Mouse (Mus musculus) heart, embryonic 16.5 days (tissue): Measurements from ENCODE around the gene Efnb3. TPM values are rescaled to one million over a fixed set of nuclear protein-coding genes. Genes with fewer than 3 reads are reported as not detected.
"Not testable (repeated sequence)": the region's sequence is repeated elsewhere in the genome, so short reads cannot be mapped to it uniquely, and the experiment has no call there.

Experiments
- ATAC-seq: fragments of 200-750 bp; cut with Nextera tagmentation; replicated peaks from 2 replicates; pipeline ENCODE4 v1.8.0; 2017; ENCODE audit warnings: moderate number of reproducible peaks; ENCODE audit not compliant: insufficient read depth, low FRiP score; ENCODE audit errors: extremely low read depth
- H3K27ac ChIP-seq: fragments of 300-500 bp; sonication (generic); 2 replicates; pipeline ENCODE4 v1.5.1; 2014; ENCODE audit warnings: mild to moderate bottlenecking, low read length, control low read depth, moderate library complexity
- H3K27me3 ChIP-seq: fragments of 300-500 bp; sonication (generic); 2 replicates; pipeline ENCODE4 v1.6.1; 2014; ENCODE audit warnings: low read length, mixed read lengths; ENCODE audit not compliant: control insufficient read depth, insufficient read depth
- H3K36me3 ChIP-seq: fragments of 300-500 bp; sonication (generic); 2 replicates; pipeline ENCODE4 v1.6.1; 2014; ENCODE audit not compliant: control insufficient read depth, insufficient read depth
- H3K4me1 ChIP-seq: fragments of 300-500 bp; sonication (generic); 2 replicates; pipeline ENCODE4 v1.6.1; 2014; ENCODE audit warnings: low read length, mixed read lengths; ENCODE audit not compliant: control insufficient read depth, insufficient read depth
- H3K4me2 ChIP-seq: fragments of 300-500 bp; sonication (generic); 2 replicates; pipeline ENCODE4 v1.6.1; 2014; ENCODE audit warnings: low read depth, mild to moderate bottlenecking, control low read depth, low read length
- H3K4me3 ChIP-seq: fragments of 300-500 bp; sonication (generic); 2 replicates; pipeline ENCODE4 v1.5.1; 2014; ENCODE audit warnings: mild to moderate bottlenecking, control low read depth, low read length
- H3K9ac ChIP-seq: fragments of 300-500 bp; sonication (generic); 2 replicates; pipeline ENCODE4 v1.6.1; 2014; ENCODE audit warnings: low read length, control low read depth
- H3K9me3 ChIP-seq: fragments of 300-500 bp; sonication (generic); replicated peaks from 2 replicates; pipeline ENCODE4 v1.6.1; 2016; ENCODE audit warnings: low read length; ENCODE audit not compliant: control insufficient read depth
- WGBS: fragments of 180-500 bp; shearing (Covaris S2); extraction: QIAGEN DNeasy Blood & Tissue Kit; methylation state at CpG from one replicate; pipeline ENCODE4 v1.1.7; 2014; 5-methylcytosine and 5-hydroxymethylcytosine counted together
- polyA plus RNA-seq: library from polyadenylated mRNA; unstranded; fragments of >200 nt; fragmentation: Nextera tagmentation; extraction: Ambion mirVana; gene quantifications from 2 replicates; pipeline ENCODE4 v1.2.1, GENCODE M21; 2015

The Efnb3 gene
- polyA plus RNA-seq, 1 experiment from 2014 or later = 49.9 TPM

DNA sequence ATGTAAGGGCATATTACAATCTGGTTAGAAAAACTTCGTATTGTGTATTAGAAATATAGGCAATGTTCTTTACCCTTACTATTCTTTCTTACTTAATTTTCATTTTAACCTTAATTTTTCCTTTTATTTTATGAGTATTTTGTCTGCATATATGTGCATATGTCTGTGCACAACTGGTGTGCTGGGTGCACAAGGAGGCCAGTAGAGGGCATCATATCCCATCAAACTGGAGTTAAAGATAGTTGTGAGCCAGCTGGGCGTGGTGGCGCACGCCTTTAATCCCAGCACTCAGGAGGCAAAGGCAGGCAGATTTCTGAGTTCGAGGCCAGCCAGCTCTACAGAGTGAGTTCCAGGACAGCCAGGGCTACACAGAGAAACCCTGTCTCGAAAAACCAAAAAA lies 29.2 kb downstream of the Efnb3 start:
- not testable (repeated sequence) for ATAC-seq

GRCm38 (mm10) chr11:69530281-69530680 lies 29.7 kb downstream of the Efnb3 start:
- H3K9me3 ChIP-seq, H3K4me1 ChIP-seq, ATAC-seq, H3K9ac ChIP-seq, H3K4me3 ChIP-seq, H3K27me3 ChIP-seq, H3K36me3 ChIP-seq, H3K27ac ChIP-seq, H3K4me2 ChIP-seq: not testable (repeated sequence)
- 92% methylated on average over 3 of the region's 3 CpGs for WGBS

More for the DNA sequence above, 29.2 kb downstream of the Efnb3 start:
- WGBS = 89% methylated on average over 6 of the region's 6 CpGs
- not testable (repeated sequence) for H3K27ac ChIP-seq, H3K36me3 ChIP-seq, H3K4me3 ChIP-seq, H3K27me3 ChIP-seq, H3K9ac ChIP-seq, H3K9me3 ChIP-seq, H3K4me1 ChIP-seq, H3K4me2 ChIP-seq

DNA sequence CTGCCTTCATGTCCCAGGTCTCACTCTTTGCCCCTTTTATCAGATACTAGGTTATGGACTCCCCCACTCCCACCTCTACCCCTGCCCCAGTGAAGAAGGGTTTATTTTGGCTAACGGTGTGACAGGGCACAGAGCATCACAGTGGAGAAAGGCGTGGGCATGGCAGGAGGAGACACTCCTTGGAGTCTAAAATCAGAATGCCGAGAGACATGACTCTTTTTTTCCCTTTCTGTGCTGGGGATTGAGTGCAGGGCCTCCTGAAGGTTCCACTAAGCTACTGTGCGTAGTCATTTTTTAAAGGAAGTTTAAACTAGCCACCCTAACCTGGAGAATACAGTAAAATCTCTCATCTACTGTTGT lies 32.0 kb downstream of the Efnb3 start:
- 87% methylated on average over 4 of the region's 4 CpGs for WGBS

DNA sequence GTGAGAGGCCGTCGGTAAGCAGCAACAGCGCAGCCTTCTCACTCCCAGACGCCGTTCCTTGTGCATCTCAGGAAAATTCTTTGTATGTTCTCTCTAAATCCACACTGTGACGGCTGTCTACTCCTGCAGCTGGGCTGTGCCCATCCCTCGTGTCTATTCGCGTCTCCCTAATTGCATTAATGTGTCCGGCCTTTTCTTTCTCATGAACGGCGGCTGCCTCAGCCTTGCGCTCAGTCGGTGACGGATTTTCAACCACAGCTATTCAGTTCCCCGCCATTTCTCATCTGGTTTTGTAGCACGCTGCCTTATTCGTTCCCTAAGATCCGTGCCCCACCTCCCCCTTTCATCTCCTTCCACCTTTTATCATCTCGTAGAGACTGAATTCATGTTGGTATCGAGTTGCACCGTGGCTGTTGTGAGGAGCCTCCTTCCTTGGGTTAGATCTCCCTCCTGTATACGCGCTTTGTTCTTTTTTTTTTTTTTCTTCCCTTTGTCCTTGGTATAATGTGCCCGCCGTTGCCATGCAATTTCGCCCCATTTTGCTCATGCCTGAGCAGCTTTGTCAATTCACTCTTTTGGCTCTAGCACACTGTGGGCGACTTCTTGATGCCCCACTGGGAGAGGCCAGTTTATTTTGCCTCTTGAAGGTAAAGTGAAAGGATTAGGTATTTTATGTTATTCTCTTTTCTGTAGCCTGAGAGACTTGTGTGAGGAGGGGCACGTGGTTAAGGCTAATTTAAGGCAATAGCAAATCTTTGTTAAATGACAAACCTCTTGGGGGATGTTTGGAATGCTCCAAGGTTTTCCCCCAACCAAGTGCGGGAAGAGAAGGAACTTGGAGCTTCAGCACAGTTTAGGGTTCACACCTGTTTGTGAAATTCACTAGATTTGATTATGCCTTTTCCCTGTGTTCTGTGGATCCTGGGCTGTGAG lies 32.6 kb downstream of the Efnb3 start:
- no peaks in the 10 kb centered on the region for H3K9me3 ChIP-seq
- no peaks in the 10 kb centered on the region for H3K4me1 ChIP-seq
- peak overlapping the region; percentile 36 for H3K4me3 ChIP-seq
- ATAC-seq = no peak
- no peaks in the 10 kb centered on the region for H3K27me3 ChIP-seq
- WGBS = 18% methylated on average over 30 of the region's 30 CpGs
- peak overlapping the region; percentile 68 for H3K4me2 ChIP-seq
- no peaks in the 10 kb centered on the region for H3K36me3 ChIP-seq
- H3K9ac ChIP-seq = peak overlapping the region; percentile 62
- H3K27ac ChIP-seq = no peak overlapping the region

More for the DNA sequence above, 32.0 kb downstream of the Efnb3 start:
- H3K4me3 ChIP-seq = no peak overlapping the region
- H3K27me3 ChIP-seq = no peaks in the 10 kb centered on the region
- H3K4me2 ChIP-seq = no peak overlapping the region
- H3K4me1 ChIP-seq = no peaks in the 10 kb centered on the region
- no peak overlapping the region for H3K9ac ChIP-seq
- no peaks in the 10 kb centered on the region for H3K9me3 ChIP-seq
- no peaks in the 10 kb centered on the region for H3K36me3 ChIP-seq
- ATAC-seq = no peak
- no peak overlapping the region for H3K27ac ChIP-seq

- H3K27ac ChIP-seq = no peak overlapping the region
- no peaks in the 10 kb centered on the region for H3K9me3 ChIP-seq
- H3K4me3 ChIP-seq = no peak overlapping the region
- WGBS = 60% methylated on average over 4 of the region's 4 CpGs
- H3K27me3 ChIP-seq = no peaks in the 10 kb centered on the region
- H3K36me3 ChIP-seq = no peaks in the 10 kb centered on the region
- peak overlapping the region; percentile 68 for H3K4me2 ChIP-seq
- no peaks in the 10 kb centered on the region for H3K4me1 ChIP-seq
- no peak for ATAC-seq
- peak overlapping the region; percentile 62 for H3K9ac ChIP-seq
Measured at GRCm38 (mm10) chr11:69526631-69527030, 33.4 kb downstream of the Efnb3 start.

DNA sequence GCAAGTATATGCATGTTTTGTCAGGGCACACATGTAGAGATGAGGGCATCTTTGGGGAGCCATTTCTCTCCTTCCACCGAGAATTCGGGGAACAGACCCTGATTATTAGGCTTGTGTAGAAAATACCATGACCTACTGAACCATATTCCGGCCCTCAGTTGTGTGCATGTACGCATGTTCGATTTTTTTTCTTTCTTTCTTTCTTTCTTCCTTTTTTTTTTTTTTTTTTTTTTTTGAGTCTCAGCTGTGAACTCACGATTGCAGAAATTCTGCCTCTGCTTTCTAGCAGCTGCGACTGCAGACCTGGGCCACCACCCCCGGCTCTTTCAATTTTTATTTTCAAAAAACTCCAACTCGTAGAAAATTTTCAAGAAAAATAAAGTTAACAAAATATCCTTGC lies 34.3 kb downstream of the Efnb3 start:
- no peaks in the 10 kb centered on the region for H3K4me1 ChIP-seq
- H3K9ac ChIP-seq = no peak overlapping the region
- no peak overlapping the region for H3K4me2 ChIP-seq
- no peaks in the 10 kb centered on the region for H3K36me3 ChIP-seq
- no peaks in the 10 kb centered on the region for H3K9me3 ChIP-seq
- H3K27me3 ChIP-seq = no peaks in the 10 kb centered on the region
- no peak for ATAC-seq
- H3K27ac ChIP-seq = no peak overlapping the region
- no peak overlapping the region for H3K4me3 ChIP-seq
- 87% methylated on average over 9 of the region's 9 CpGs for WGBS

DNA sequence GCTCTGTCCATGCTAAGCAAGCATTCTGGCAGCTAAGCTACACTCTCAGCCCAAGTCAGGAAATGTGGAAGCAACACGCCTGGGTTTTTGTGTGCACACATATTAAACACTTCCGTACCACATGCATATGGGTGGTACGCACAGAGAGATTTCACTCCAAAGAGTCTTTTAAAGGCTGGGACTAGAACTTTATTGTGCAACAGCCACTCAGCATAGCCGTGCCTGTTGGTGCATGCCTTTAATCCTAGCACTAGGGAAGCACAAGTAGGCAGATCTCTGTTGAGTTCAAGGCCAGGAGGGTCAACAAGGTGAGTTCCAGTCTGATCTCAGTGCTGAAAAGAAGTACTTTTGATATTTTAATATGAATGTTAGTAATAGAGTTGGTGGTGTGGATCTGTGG lies 36.4 kb downstream of the Efnb3 start:
- ATAC-seq = no peak
- no peak overlapping the region for H3K4me3 ChIP-seq
- no peaks in the 10 kb centered on the region for H3K27me3 ChIP-seq
- no peaks in the 10 kb centered on the region for H3K36me3 ChIP-seq
- H3K9me3 ChIP-seq = no peaks in the 10 kb centered on the region
- 85% methylated on average over 4 of the region's 4 CpGs for WGBS
- H3K9ac ChIP-seq = no peak overlapping the region
- H3K4me2 ChIP-seq = no peak overlapping the region
- peaks cover 5% of the 10 kb centered on the region for H3K4me1 ChIP-seq
- H3K27ac ChIP-seq = no peak overlapping the region

GRCm38 (mm10) chr11:69521526-69522149 lies 38.4 kb downstream of the Efnb3 start:
- Histone ChIP-seq H3K4me3 (no peak overlapping the region), H3K9me3 (no peaks in the 10 kb centered on the region), H3K4me2 (no peak overlapping the region), H3K36me3 (no peaks in the 10 kb centered on the region), H3K27ac (no peak overlapping the region), H3K4me1 (peaks cover 5% of the 10 kb centered on the region), H3K9ac (no peak overlapping the region), H3K27me3 (no peaks in the 10 kb centered on the region)
- no peak for ATAC-seq
- 72% methylated on average over 9 of the region's 9 CpGs for WGBS

- no peak for ATAC-seq
- WGBS = 62% methylated on average over 4 of the region's 4 CpGs
Measured at GRCm38 (mm10) chr11:69519976-69520375, 40.0 kb downstream of the Efnb3 start.

More at GRCm38 (mm10) chr11:69519976-69520375, 40.0 kb downstream of the Efnb3 start:
- Histone ChIP-seq H3K9ac (no peak overlapping the region), H3K9me3 (no peaks in the 10 kb centered on the region), H3K4me3 (no peak overlapping the region), H3K27ac (no peak overlapping the region), H3K4me1 (peaks cover 5% of the 10 kb centered on the region), H3K4me2 (no peak overlapping the region), H3K27me3 (no peaks in the 10 kb centered on the region), H3K36me3 (no peaks in the 10 kb centered on the region)
